Mouse (Mus musculus): Measurements from ENCODE around the gene Cdh26. TPM values are rescaled to one million over a fixed set of nuclear protein-coding genes. Genes with fewer than 3 reads are reported as not detected.
A peak's percentile ranks its signal among the peaks of the same experiment; 100 is the strongest.

Cdh26 gene
- 2.5 and 3.9 TPM in 2 replicates for polyA plus RNA-seq (2014; fragmentation: Nextera tagmentation; extraction: Ambion mirVana)

DNA sequence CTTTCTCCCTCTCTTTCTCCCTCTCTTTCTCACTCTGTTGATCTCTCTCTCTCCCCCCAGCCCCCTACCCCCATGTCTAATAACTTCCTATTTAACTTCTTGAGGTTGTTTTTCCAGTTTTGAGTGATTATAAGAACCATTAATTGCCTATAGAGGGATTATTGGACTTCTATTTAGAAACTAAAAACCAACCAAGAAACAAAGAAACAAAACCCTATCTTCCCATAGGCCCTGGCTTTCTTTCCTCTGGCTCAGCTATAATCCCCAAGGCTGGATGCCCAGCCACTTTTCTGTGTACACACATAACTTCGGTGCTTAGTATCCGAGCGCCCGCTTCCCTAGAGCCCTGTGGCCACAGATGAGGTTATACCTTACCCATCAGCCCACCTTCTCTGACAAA lies at the start of gene Cdh26:
Gene Cdh26, plus strand, starts transcription at position 301 of the 400 bp plus-strand sequence.
- H3K27me3 ChIP-seq (replicated peaks; ENCODE audit: control insufficient read depth, insufficient read depth, low read length) = no peaks in the 10 kb centered on the region
- DNase-seq (ENCODE audit: low spot score) (no peak), ATAC-seq (ENCODE audit: low read depth) (peak; percentile 31; the same call in 1 of the 2 replicates)
- no peak within 1 kb of the TSS for H3K27ac ChIP-seq (replicated peaks; ENCODE audit: low read depth, low read length)
- no peak within 1 kb of the TSS for H3K4me2 ChIP-seq (ENCODE audit: low read depth, low read length)
- H3K4me1 ChIP-seq (ENCODE audit: control insufficient read depth, insufficient read depth, low read length) = 0 out of 2 replicates have a peak, but pooled peaks cover 3% of the 10 kb centered on the region
- H3K4me3 ChIP-seq (ENCODE audit: low read depth, low read length) = no peak within 1 kb of the TSS
- H3K36me3 ChIP-seq (ENCODE audit: control insufficient read depth, insufficient read depth, low read length) = no peaks in the 10 kb centered on the region
- no peak within 1 kb of the TSS for H3K9ac ChIP-seq (ENCODE audit: low read depth, low read length)
- no peaks in the 10 kb centered on the region for H3K9me3 ChIP-seq (ENCODE audit: control insufficient read depth, low read length)
- 77% methylated on average over 4 of the region's 4 CpGs for WGBS

DNA sequence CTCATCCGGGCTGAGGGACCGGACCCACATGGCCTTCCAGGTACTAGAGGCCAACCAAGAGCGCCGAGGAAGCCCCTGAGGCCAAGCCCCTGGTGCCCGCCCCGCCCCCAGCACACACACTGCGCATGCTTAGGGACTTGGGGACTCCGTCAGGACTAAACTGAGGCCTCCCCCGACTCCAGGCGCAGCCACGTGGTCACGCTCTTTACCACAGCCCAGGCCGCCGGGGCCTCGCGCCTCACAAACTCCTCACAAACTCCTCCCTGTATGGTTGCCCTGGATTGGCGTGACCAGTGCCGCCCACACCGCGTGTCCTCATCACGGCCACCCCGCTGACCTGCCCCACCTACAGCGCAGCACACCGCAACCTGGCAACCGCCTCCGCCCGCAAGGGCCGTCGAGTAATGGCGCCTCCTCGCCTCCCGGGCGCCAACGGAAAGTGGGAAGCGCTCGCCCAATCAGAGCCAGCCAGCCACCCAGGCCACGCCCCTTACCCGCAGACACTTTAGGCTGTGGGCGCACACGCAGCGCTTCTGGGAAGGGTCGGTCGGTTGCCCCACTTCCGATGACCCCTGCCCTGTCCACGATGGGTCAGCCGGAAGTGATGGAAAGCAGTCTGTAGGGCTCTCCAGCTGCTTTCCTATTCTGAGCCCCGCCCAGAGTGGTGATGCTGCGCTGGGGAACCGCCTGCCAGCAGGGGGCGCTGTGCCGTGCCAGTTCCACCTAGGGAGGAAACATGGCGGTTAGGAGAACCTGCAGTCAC lies 23.1 kb upstream of the Cdh26 start, which contains the start of gene Sycp2:
Gene Sycp2, minus strand, starts transcription at position 633 of the 763 bp plus-strand sequence.
- H3K4me1 ChIP-seq (ENCODE audit: control insufficient read depth, insufficient read depth, low read length) = no peaks in the 10 kb centered on the region
- no peak for DNase-seq (ENCODE audit: low spot score)
- WGBS = 87% methylated on average over 40 of the region's 52 CpGs
- peaks cover 8% of the 10 kb centered on the region; the same call in 1 of the 2 replicates for H3K27me3 ChIP-seq (replicated peaks; ENCODE audit: control insufficient read depth, insufficient read depth, low read length)
- no peaks in the 10 kb centered on the region for H3K36me3 ChIP-seq (ENCODE audit: control insufficient read depth, insufficient read depth, low read length)
- H3K4me2 ChIP-seq (ENCODE audit: low read depth, low read length) = no peak within 1 kb of the TSS
- no peaks in the 10 kb centered on the region for H3K9me3 ChIP-seq (ENCODE audit: control insufficient read depth, low read length)
- H3K4me3 ChIP-seq (ENCODE audit: low read depth, low read length) = no peak within 1 kb of the TSS
- no peak within 1 kb of the TSS for H3K27ac ChIP-seq (replicated peaks; ENCODE audit: low read depth, low read length)
- no peak within 1 kb of the TSS for H3K9ac ChIP-seq (ENCODE audit: low read depth, low read length)
- no peak; the same call in none of the 2 replicates for ATAC-seq (ENCODE audit: low read depth)

DNA sequence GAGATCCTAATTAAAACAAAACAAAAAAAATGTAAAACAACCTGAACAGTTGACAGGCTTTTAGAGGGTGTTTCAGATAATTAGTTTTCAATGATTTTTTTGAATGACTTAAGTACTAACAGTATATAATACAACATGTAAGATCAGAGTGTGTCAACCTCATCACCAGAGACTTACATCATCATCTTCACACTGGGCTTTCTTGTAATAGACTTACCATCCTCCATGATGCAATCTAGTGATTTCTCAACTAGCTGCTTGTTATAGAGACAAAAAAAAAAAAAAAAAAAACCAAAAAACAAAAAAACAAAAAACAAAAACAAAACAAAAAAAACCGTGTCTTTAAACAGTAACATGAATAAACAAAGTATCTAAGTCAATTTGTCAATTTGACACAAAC lies 21.3 kb upstream of the Cdh26 start:
- H3K4me1 ChIP-seq (ENCODE audit: control insufficient read depth, insufficient read depth, low read length) = no peaks in the 10 kb centered on the region; the same call in none of the 2 replicates
- 46% methylated on average over 1 of the region's 1 CpGs for WGBS
- DNase-seq (ENCODE audit: low spot score) (no peak), ATAC-seq (ENCODE audit: low read depth) (no peak)
- no peaks in the 10 kb centered on the region for H3K36me3 ChIP-seq (ENCODE audit: control insufficient read depth, insufficient read depth, low read length)
- H3K9me3 ChIP-seq (ENCODE audit: control insufficient read depth, low read length) = no peaks in the 10 kb centered on the region
- H3K9ac ChIP-seq (ENCODE audit: low read depth, low read length) = no peak overlapping the region
- no peak overlapping the region for H3K4me2 ChIP-seq (ENCODE audit: low read depth, low read length)
- no peak overlapping the region for H3K4me3 ChIP-seq (ENCODE audit: low read depth, low read length)
- peaks cover 23% of the 10 kb centered on the region for H3K27me3 ChIP-seq (replicated peaks; ENCODE audit: control insufficient read depth, insufficient read depth, low read length)
- H3K27ac ChIP-seq (replicated peaks; ENCODE audit: low read depth, low read length) = no peak overlapping the region

DNA sequence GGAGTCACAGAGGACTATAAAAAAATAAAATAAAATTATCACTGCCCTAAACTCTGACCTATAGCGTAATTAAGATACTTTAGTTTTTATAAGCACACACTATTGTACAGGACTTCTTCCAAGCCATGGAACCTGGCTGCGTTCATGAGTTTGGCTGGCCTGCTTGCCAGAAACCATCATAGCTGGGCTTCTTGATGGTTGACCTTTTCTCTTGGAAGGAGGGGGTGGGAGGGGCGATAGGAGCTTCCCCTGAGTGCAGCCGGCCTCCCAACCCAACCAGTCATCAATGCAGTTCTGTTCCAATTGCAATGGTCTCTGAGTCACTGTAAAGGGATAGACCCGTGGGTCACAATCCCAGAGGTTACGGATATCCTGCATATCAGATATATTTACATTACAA lies 20.0 kb upstream of the Cdh26 start:
- Histone ChIP-seq H3K9me3 (ENCODE audit: control insufficient read depth, low read length) (no peaks in the 10 kb centered on the region), H3K36me3 (ENCODE audit: control insufficient read depth, insufficient read depth, low read length) (no peaks in the 10 kb centered on the region), H3K9ac (ENCODE audit: low read depth, low read length) (no peak overlapping the region), H3K4me3 (ENCODE audit: low read depth, low read length) (no peak overlapping the region), H3K4me2 (ENCODE audit: low read depth, low read length) (no peak overlapping the region), H3K27me3 (replicated peaks; ENCODE audit: control insufficient read depth, insufficient read depth, low read length) (peaks cover 24% of the 10 kb centered on the region), H3K27ac (replicated peaks; ENCODE audit: low read depth, low read length) (no peak overlapping the region), H3K4me1 (ENCODE audit: control insufficient read depth, insufficient read depth, low read length) (peaks cover 6% of the 10 kb centered on the region)
- ATAC-seq (ENCODE audit: low read depth) (no peak), DNase-seq (ENCODE audit: low spot score) (no peak)
- WGBS = 69% methylated on average over 6 of the region's 6 CpGs

DNA sequence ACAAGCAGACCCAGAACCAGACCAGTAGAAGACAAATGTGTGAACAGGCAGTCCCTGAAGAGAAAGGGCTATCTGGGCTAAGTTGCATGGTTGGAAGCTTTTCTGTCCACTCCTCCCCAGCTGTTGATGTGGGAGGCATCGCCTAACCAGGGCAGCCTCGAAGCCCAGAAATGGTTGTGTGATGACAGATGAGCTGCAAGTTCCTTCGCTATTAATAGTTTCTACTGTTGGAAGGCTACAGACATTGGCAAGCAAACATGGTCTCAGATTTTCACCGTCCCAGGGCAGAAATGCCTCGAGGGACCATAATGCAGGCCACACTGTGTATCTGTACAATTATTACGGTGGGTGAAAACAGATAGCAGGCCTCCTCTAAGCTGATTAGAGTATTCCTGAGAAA lies 17.7 kb upstream of the Cdh26 start:
- H3K36me3 ChIP-seq (ENCODE audit: control insufficient read depth, insufficient read depth, low read length) = no peaks in the 10 kb centered on the region
- H3K27ac ChIP-seq (replicated peaks; ENCODE audit: low read depth, low read length) = no peak overlapping the region
- H3K4me2 ChIP-seq (ENCODE audit: low read depth, low read length) = peak overlapping the region; percentile 100; the same call in 1 of the 2 replicates
- ATAC-seq (ENCODE audit: low read depth) (no peak), DNase-seq (ENCODE audit: low spot score) (peak; percentile 63)
- H3K4me3 ChIP-seq (ENCODE audit: low read depth, low read length) = no peak overlapping the region
- 50% methylated on average over 6 of the region's 6 CpGs for WGBS
- no peaks in the 10 kb centered on the region for H3K9me3 ChIP-seq (ENCODE audit: control insufficient read depth, low read length)
- H3K9ac ChIP-seq (ENCODE audit: low read depth, low read length) = no peak overlapping the region
- peaks cover 7% of the 10 kb centered on the region for H3K4me1 ChIP-seq (ENCODE audit: control insufficient read depth, insufficient read depth, low read length)
- peaks cover 24% of the 10 kb centered on the region for H3K27me3 ChIP-seq (replicated peaks; ENCODE audit: control insufficient read depth, insufficient read depth, low read length)

DNA sequence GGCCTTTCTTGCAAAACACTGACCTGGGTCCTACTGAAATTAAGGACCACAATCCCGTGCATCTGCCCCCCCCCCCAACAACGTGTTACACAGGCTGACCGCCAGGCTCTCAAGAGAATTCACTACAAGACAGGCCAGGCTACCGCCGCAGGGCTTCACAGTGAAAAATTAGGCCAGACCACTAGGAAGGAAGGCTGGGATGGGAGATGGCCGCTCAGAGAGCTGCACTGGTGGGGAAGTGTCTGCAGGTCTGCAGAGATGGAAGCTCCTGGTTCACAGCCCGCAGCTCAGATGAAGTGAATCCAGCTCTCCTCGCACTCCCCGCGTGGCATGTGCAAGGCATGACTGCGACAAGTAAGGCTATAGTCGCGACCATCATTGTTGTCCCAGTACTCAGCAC lies 17.2 kb upstream of the Cdh26 start:
- no peak for ATAC-seq (ENCODE audit: low read depth)
- no peak overlapping the region for H3K27ac ChIP-seq (replicated peaks; ENCODE audit: low read depth, low read length)
- DNase-seq (ENCODE audit: low spot score) = no peak

DNA sequence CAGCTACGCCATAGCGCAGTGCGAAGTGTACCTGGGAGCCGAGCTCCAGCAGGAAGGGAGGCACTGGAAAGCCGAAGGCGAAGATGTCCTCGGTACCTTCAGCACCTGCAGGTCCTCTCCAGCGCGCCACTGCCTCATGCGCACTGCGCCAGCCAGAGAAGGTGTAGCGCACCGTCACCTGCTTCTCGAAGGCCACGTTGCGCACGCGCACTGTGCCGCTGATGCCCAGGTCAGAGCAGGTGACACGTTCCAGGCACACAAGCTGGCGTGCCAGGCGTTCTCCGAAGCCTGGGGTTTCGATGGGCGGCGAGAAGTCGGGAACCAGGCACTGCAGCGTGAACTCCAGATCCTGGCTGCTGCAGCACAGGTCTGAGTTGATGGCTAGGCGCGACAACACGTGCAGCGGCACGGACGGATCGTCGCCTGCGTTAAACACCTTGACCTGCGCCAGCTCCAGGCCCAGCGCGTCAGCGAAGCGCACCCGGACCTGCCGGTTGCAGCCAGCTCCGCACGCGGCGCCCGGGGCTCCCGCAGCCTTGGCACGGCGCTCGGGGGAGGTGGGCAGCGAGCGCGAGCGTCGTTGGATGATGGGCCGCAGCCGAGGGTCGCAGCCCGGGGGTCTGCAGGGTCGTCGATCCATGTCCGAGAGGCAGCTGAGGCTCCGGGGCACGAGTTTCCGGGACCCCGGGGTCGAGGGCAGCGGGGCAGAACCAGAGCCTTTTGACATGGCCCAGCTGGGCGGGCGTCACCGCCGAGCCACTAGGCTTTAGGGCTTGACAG lies 16.7 kb upstream of the Cdh26 start:
- H3K9me3 ChIP-seq (ENCODE audit: control insufficient read depth, low read length) = no peaks in the 10 kb centered on the region
- peak overlapping the region; percentile 62 for H3K9ac ChIP-seq (ENCODE audit: low read depth, low read length)
- H3K4me2 ChIP-seq (ENCODE audit: low read depth, low read length) = peak overlapping the region; percentile 100
- peak; percentile 20; the same call in 1 of the 2 replicates for ATAC-seq (ENCODE audit: low read depth)
- H3K36me3 ChIP-seq (ENCODE audit: control insufficient read depth, insufficient read depth, low read length) = peaks cover 8% of the 10 kb centered on the region; the same call in 1 of the 2 replicates
- no peak overlapping the region; the same call in 1 of the 2 replicates for H3K27ac ChIP-seq (replicated peaks; ENCODE audit: low read depth, low read length)
- DNase-seq (ENCODE audit: low spot score) = no peak
- peak overlapping the region; percentile 66 for H3K4me3 ChIP-seq (ENCODE audit: low read depth, low read length)
- peaks cover 7% of the 10 kb centered on the region for H3K4me1 ChIP-seq (ENCODE audit: control insufficient read depth, insufficient read depth, low read length)
- WGBS = 10% methylated on average over 42 of the region's 75 CpGs
- peaks cover 24% of the 10 kb centered on the region for H3K27me3 ChIP-seq (replicated peaks; ENCODE audit: control insufficient read depth, insufficient read depth, low read length)

More for the DNA sequence above, 17.2 kb upstream of the Cdh26 start:
- H3K36me3 ChIP-seq (ENCODE audit: control insufficient read depth, insufficient read depth, low read length) = peaks cover 2% of the 10 kb centered on the region; the same call in 1 of the 2 replicates
- peaks cover 7% of the 10 kb centered on the region for H3K4me1 ChIP-seq (ENCODE audit: control insufficient read depth, insufficient read depth, low read length)
- peaks cover 24% of the 10 kb centered on the region for H3K27me3 ChIP-seq (replicated peaks; ENCODE audit: control insufficient read depth, insufficient read depth, low read length)
- WGBS = 57% methylated on average over 13 of the region's 13 CpGs
- peak overlapping the region; percentile 66 for H3K4me3 ChIP-seq (ENCODE audit: low read depth, low read length)
- no peaks in the 10 kb centered on the region for H3K9me3 ChIP-seq (ENCODE audit: control insufficient read depth, low read length)
- peak overlapping the region; percentile 100 for H3K4me2 ChIP-seq (ENCODE audit: low read depth, low read length)
- H3K9ac ChIP-seq (ENCODE audit: low read depth, low read length) = no peak overlapping the region

DNA sequence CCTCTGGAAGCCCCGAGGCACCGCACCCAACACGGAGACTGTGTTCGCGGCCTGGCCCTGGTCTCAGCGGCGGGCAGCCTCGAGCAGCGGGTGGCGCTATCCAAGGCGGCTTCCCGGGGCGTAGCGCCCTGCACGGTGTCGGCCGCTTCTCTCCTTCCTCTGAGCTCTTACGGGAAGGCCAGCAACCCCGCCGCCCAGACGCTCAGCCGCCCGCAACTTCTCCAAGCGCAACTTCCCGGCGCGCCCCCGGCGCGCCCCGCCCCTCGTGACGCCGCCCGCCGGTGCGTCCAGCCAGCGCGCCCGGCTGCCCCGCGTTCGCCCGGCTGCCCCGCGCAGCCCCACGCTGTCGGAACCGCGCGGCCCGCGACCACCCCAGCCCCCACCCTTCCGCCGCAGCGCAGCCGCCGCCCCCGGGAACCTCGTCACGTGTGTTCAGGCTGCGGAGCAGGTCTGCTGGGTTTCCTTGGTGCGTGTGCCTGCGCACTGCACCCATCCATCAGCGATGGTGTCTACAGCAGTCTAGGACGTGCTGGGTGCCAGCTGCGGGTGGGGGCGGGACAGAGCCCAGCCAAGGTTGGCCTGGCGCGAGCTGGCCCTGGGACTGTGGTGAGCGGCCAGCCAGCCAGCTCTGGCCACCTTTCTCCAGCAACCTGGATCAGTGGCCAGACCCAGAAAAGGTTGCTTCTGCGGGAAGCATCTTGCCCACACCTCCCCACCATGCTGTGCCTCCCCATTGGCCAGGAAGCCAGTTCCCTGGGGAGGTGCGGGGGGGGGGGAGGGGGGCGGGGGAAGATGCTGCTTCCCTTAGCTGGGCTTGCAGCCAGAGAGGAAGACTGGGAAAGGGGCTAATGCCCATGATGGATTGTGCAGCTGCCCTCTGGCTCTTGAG lies 15.8 kb upstream of the Cdh26 start, which contains the start of the genes Ppp1r3d and Fam217b:
Gene Ppp1r3d, minus strand, starts transcription at position 212 of the 889 bp plus-strand sequence.
Gene Fam217b, plus strand, starts transcription at position 264 of the 889 bp plus-strand sequence.
- Histone ChIP-seq H3K27me3 (replicated peaks; ENCODE audit: control insufficient read depth, insufficient read depth, low read length) (peaks cover 24% of the 10 kb centered on the region), H3K4me3 (ENCODE audit: low read depth, low read length) (peak within 1 kb of the TSS; percentile 66), H3K9ac (ENCODE audit: low read depth, low read length) (peak within 1 kb of the TSS; percentile 62), H3K9me3 (ENCODE audit: control insufficient read depth, low read length) (no peaks in the 10 kb centered on the region), H3K4me2 (ENCODE audit: low read depth, low read length) (peak within 1 kb of the TSS; percentile 100), H3K36me3 (ENCODE audit: control insufficient read depth, insufficient read depth, low read length) (peaks cover 8% of the 10 kb centered on the region; the same call in 1 of the 2 replicates), H3K4me1 (ENCODE audit: control insufficient read depth, insufficient read depth, low read length) (peaks cover 7% of the 10 kb centered on the region), H3K27ac (replicated peaks; ENCODE audit: low read depth, low read length) (no peak within 1 kb of the TSS; the same call in 1 of the 2 replicates)
- ATAC-seq (ENCODE audit: low read depth) = peak; percentile 81
- 0% methylated on average over 20 of the region's 74 CpGs for WGBS
- DNase-seq (ENCODE audit: low spot score) = peak; percentile 83
